ENCODE assay signal across 13 mouse cellular contexts in the genomic region with DNA sequence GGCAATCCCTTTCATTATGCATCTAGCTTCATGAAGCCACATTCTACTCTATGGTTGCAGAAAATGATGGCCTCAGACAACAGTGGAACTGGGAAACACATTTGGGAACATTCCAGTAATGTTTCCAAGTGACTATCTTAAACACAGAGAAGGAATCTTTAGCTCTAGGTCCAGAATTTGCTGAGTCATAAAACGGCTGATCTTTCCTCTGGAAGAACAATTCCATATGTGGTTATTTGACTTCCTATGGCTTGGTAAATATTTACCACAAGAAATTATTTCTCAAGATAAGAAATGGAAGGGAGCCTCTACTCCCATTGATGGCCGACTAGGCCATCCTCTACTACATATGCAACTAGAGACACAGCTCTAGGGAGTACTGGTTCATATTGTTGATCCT.
"Had no signal": no experiment of that assay in that cellular context is flagged by ENCODE, and none has a peak within 500 bp of the region (broad histone marks: within the 10 kb centered on the region; RNA-seq: fewer than 3 reads in every experiment).

No protein-coding gene starts in this region.

- ATAC-seq: hindbrain, postnatal 0 days; intestine, embryonic 16.5 days had no signal

- DNase-seq: gastrocnemius, postnatal 14 days; heart, adult 2 months; heart, postnatal 14 days; heart, postnatal 36 days; kidney, adult 11 months; kidney, adult 2 months; kidney, adult 9 months; kidney, postnatal 14 days; kidney, postnatal 36 days; liver; liver, embryonic 13.5 days had no signal
